In the genomic region with DNA sequence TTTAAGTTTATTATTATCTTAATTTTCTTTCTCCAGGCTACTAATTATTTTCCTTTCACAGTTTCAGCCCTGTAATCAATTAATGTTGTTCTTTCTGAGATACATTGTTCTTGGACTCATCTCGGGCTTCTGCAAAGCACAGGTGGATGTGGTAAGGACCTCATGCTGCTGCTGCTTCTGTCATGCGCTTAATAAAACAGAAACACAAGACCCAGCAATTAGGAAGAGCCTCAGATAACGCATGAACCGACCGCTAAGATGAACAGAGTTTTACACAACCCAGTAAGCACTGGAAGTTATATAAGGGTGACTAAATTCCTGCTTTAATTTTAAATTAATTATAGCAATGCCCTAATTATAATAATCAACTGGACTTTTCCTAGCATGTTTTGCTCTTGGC, we compare ENCODE assay signal across 29 mouse cellular contexts.
DNase-seq lines count a peak whose midpoint lies in the region; ATAC-seq and TF ChIP-seq lines count a peak whose summit lies in the region.
"Had no signal": no experiment of that assay in that cellular context is flagged by ENCODE, and none has a peak within 500 bp of the region (broad histone marks: within the 10 kb centered on the region; RNA-seq: fewer than 3 reads in every experiment).

No protein-coding gene starts in this region.

- H3K36me3 ChIP-seq in hindbrain, postnatal 0 days (ENCODE audit: insufficient read depth, low read length): no peaks in the 10 kb centered on the region
- no peaks in the 10 kb centered on the region for H3K36me3 ChIP-seq in hindbrain, embryonic 16.5 days (ENCODE audit: control insufficient read depth, insufficient read depth, low read length)
- H3K36me3 ChIP-seq: embryonic facial prominence, embryonic 10.5 days; embryonic facial prominence, embryonic 15.5 days; forebrain, embryonic 12.5 days; G1E; heart, embryonic 10.5 days; heart, embryonic 15.5 days; liver, embryonic 12.5 days; midbrain, embryonic 13.5 days; neural tube, embryonic 13.5 days had no signal

- TF ChIP-seq CTCF in hindbrain, postnatal 0 days (IDR thresholded peaks at IDR 0.05; ENCODE audit: low read depth): no peak

- 49% methylated on average over 5 of the region's 5 CpGs for WGBS in hindbrain, postnatal 0 days
- WGBS in hindbrain, embryonic 16.5 days: 68% methylated on average over 5 of the region's 5 CpGs

- H3K4me2 ChIP-seq in hindbrain, postnatal 0 days (ENCODE audit: low read depth, low read length): no peak overlapping the region
- no peak overlapping the region for H3K4me2 ChIP-seq in hindbrain, embryonic 16.5 days (ENCODE audit: low read length)
- H3K4me2 ChIP-seq: embryonic facial prominence, embryonic 15.5 days; forebrain, embryonic 12.5 days; heart, embryonic 15.5 days; liver, embryonic 12.5 days; midbrain, embryonic 13.5 days; neural tube, embryonic 13.5 days had no signal

- no peak overlapping the region for H3K4me3 ChIP-seq in hindbrain, postnatal 0 days (ENCODE audit: low read length)
- H3K4me3 ChIP-seq in hindbrain, embryonic 16.5 days (ENCODE audit: low read length): no peak overlapping the region
- H3K4me3 ChIP-seq: embryonic facial prominence, embryonic 10.5 days; embryonic facial prominence, embryonic 15.5 days; forebrain, embryonic 12.5 days; heart, embryonic 10.5 days; heart, embryonic 15.5 days; liver, embryonic 12.5 days; midbrain, embryonic 13.5 days; neural tube, embryonic 13.5 days had no signal

- H3K27me3 ChIP-seq in hindbrain, postnatal 0 days (ENCODE audit: insufficient read depth, low read length): no peaks in the 10 kb centered on the region
- H3K27me3 ChIP-seq in hindbrain, embryonic 16.5 days (replicated peaks; ENCODE audit: control insufficient read depth, insufficient read depth, low read length): no peaks in the 10 kb centered on the region
- H3K27me3 ChIP-seq: embryonic facial prominence, embryonic 15.5 days; forebrain, embryonic 12.5 days; heart, embryonic 15.5 days; liver, embryonic 12.5 days; midbrain, embryonic 13.5 days; neural tube, embryonic 13.5 days had no signal

- no peak for ATAC-seq in hindbrain, postnatal 0 days
- no peak for ATAC-seq in hindbrain, embryonic 16.5 days
- ATAC-seq: forebrain, postnatal 0 days; intestine, embryonic 16.5 days; liver, embryonic 12.5 days; liver, postnatal 0 days; lung, postnatal 0 days; midbrain, embryonic 13.5 days; Patski had no signal

- no peaks in the 10 kb centered on the region for H3K4me1 ChIP-seq in hindbrain, postnatal 0 days (ENCODE audit: insufficient read depth, low read length)
- H3K4me1 ChIP-seq in hindbrain, embryonic 16.5 days (ENCODE audit: control insufficient read depth, insufficient read depth, low read depth, low read length): no peaks in the 10 kb centered on the region
- H3K4me1 ChIP-seq: embryonic facial prominence, embryonic 10.5 days; embryonic facial prominence, embryonic 15.5 days; forebrain, embryonic 12.5 days; heart, embryonic 10.5 days; heart, embryonic 15.5 days; liver, embryonic 12.5 days; midbrain, embryonic 13.5 days; neural tube, embryonic 13.5 days had no signal

- peak; percentile 23 for DNase-seq in hindbrain, postnatal 0 days (ENCODE audit: low spot score)
- peak; percentile 5 to 12 for DNase-seq in cerebellum, adult 18-20 months
- peak; percentile 33 to 62 for DNase-seq in cerebellum, postnatal 14 days
- no peak for DNase-seq in adrenal gland, postnatal 25 days
- no peak for DNase-seq in left cerebral cortex, adult 9 months (ENCODE audit: low spot score in 2 of 2)
- no peak for DNase-seq in urinary bladder, adult 18-20 months (ENCODE audit: low spot score in 2 of 2)
- DNase-seq: adrenal gland, postnatal 10 days; forebrain, postnatal 0 days; gastrocnemius, postnatal 25 days; heart, adult 11 months; kidney, adult 9 months; kidney, postnatal 14 days; liver, postnatal 0 days; right cerebral cortex, postnatal 25 days; thymus, postnatal 25 days had no signal

- H3K9ac ChIP-seq in hindbrain, postnatal 0 days (replicated peaks; ENCODE audit: low read length): no peak overlapping the region
- H3K9ac ChIP-seq in hindbrain, embryonic 16.5 days (ENCODE audit: low read depth, low read length): no peak overlapping the region
- H3K9ac ChIP-seq: embryonic facial prominence, embryonic 15.5 days; forebrain, embryonic 12.5 days; forebrain, postnatal 0 days; heart, embryonic 15.5 days; liver, embryonic 12.5 days; liver, postnatal 0 days; midbrain, embryonic 13.5 days; neural tube, embryonic 13.5 days had no signal

- no peaks in the 10 kb centered on the region for H3K9me3 ChIP-seq in hindbrain, postnatal 0 days (ENCODE audit: low read length)
- H3K9me3 ChIP-seq in hindbrain, embryonic 16.5 days (ENCODE audit: control insufficient read depth, low read length): no peaks in the 10 kb centered on the region
- H3K9me3 ChIP-seq: embryonic facial prominence, embryonic 10.5 days; embryonic facial prominence, embryonic 15.5 days; forebrain, embryonic 12.5 days; G1E; heart, embryonic 10.5 days; heart, embryonic 15.5 days; liver, embryonic 12.5 days; midbrain, embryonic 13.5 days; neural tube, embryonic 13.5 days had no signal

- no peak overlapping the region for H3K27ac ChIP-seq in hindbrain, postnatal 0 days
- H3K27ac ChIP-seq in hindbrain, embryonic 16.5 days (ENCODE audit: low read depth, low read length): no peak overlapping the region
- H3K27ac ChIP-seq: embryonic facial prominence, embryonic 10.5 days; embryonic facial prominence, embryonic 15.5 days; forebrain, embryonic 12.5 days; heart, embryonic 10.5 days; heart, embryonic 15.5 days; liver, embryonic 12.5 days; macrophage; midbrain, embryonic 13.5 days; neural tube, embryonic 13.5 days had no signal

Comparison
In these comparisons a context has a peak if more than half of its experiments do, and no peak if none do; other contexts are left out.
1. DNase-seq: peak in hindbrain, postnatal 0 days (single experiment), cerebellum, adult 18-20 months (2 of 2) and cerebellum, postnatal 14 days (2 of 2); none in adrenal gland, postnatal 25 days (single experiment), left cerebral cortex, adult 9 months (0 of 2) and urinary bladder, adult 18-20 months (0 of 2).